Mouse (Mus musculus) layer of hippocampus, adult 9-11 months (tissue): ENCODE measurements around the gene Luc7l3.
A peak's percentile ranks its signal among the peaks of the same experiment; 100 is the strongest.
"Not testable (repeated sequence)": the region's sequence is repeated elsewhere in the genome, so short reads cannot be mapped to it uniquely, and the experiment has no call there.

Experiments
- DNase-seq: peaks from one replicate; pipeline ENCODE4 v3.0.0; 2022

Luc7l3 gene

GRCm38 (mm10) chr11:94290062-94290740, 31.6 kb downstream of the Luc7l3 start:
- DNase-seq = no peak

GRCm38 (mm10) chr11:94287105-94287504, 34.7 kb downstream of the Luc7l3 start:
- no peak for DNase-seq

- DNase-seq = no peak
These were observed 35.8 kb downstream of the Luc7l3 start for GRCm38 (mm10) chr11:94285886-94286574.

DNA sequence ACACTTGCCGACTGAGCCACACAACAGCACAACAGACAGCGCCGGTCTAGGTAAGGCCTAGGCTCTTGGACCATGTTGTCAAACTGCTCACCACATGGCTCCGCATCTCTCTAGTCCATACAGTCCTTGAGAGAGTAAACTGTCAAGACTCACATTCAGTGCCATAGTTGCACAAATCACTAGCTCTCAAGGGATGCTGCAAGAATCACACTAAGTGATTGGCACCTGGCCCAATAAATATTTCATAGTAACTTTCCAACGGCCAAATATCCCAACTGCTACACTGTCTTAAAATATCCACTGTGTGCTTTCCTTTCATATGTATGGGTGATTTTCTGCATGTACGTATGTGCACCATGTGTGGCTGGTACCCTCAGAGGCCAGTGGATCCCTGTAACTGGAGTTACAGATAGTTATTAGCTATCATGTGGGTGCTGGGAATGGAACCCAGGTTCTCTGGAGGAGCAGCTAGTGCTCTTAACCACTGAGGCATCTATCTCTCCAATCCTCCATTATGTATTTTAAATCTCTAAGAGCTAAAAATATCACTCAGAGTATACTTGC, 38.2 kb downstream of the Luc7l3 start:
- DNase-seq = no peak

GRCm38 (mm10) chr11:94282291-94282690, 39.5 kb downstream of the Luc7l3 start:
- no peak for DNase-seq

- DNase-seq = no peak
These were observed 40.3 kb downstream of the Luc7l3 start, which contains the start of gene Gm21885 for GRCm38 (mm10) chr11:94281199-94282181. TSS of gene Gm21885 (plus strand) at chr11:94281873.

- DNase-seq = peak; percentile 90
These were observed 44.9 kb downstream of the Luc7l3 start for GRCm38 (mm10) chr11:94276869-94277337.

GRCm38 (mm10) chr11:94275686-94276085, 46.1 kb downstream of the Luc7l3 start:
- DNase-seq = no peak

GRCm38 (mm10) chr11:94275226-94275625, 46.6 kb downstream of the Luc7l3 start:
- DNase-seq = no peak

- DNase-seq = no peak
These were observed 47.5 kb downstream of the Luc7l3 start for GRCm38 (mm10) chr11:94274206-94274867.

- no peak for DNase-seq
These were observed 48.5 kb downstream of the Luc7l3 start for GRCm38 (mm10) chr11:94272960-94273927.

DNA sequence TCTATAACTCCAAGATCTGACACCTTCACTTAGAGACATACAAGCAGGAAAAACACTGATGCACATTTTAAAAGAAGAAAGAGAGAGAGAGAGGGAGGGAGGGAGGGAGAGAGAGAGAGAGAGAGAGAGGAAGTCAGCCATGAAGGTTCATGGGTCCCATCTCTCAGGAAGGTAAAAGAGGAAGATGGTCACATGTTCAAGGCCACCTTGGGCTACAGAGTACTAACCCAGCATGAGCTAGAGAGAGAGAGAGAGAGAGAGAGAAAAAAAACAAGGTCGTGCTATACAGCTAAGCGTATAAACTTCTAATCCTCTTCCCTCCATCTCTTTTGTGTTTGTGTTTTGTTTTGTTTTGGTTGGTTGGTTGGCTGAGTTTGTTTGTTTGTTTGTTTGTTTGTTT, 50.8 kb downstream of the Luc7l3 start:
- DNase-seq = no peak

DNA sequence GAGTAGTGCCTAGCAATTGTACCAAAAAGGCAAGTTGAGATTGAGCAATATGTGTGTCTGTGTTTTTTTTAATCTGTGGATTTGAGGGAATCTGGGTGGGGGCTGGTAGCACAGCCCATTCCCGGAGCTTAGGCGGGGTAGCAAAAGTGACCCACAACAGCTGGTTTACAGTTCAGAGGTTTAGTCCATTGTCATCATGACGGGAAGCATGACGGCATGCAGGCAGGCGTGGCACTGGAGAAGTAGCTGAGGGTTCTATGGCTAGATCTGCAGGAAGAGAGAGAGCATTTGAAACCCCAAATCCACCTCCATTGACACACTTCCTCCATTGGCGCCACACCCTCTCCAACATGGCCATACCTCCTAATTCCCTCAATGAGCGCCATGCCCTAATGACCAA, 51.9 kb downstream of the Luc7l3 start:
- no peak for DNase-seq

DNA sequence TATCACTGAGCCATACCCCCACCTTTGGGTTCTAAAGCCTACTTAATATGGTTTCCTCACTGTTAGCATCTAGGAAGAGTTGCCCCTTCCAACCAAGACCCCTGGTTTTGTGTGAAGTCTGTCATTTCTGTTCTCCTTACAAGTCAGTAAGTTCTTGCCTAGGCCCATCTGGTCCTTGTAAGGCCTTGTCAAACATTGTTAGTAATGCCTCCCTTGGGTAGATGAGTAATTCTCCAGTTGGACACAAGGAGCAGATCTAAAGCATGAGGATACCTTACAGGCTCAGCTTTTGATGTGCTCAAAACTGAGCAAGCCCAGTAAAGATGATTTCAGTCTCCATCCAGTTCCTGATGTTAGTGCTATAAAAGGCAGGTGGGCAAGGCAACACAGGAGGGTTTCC, 53.0 kb downstream of the Luc7l3 start:
- DNase-seq = no peak

- DNase-seq = not testable (repeated sequence)
These were observed 55.6 kb downstream of the Luc7l3 start for GRCm38 (mm10) chr11:94266155-94266554.

GRCm38 (mm10) chr11:94265134-94265785, 56.5 kb downstream of the Luc7l3 start:
- DNase-seq = no peak

GRCm38 (mm10) chr11:94261585-94262370, 60.0 kb downstream of the Luc7l3 start:
- DNase-seq = no peak

GRCm38 (mm10) chr11:94259814-94260213, 62.0 kb downstream of the Luc7l3 start:
- no peak for DNase-seq

DNA sequence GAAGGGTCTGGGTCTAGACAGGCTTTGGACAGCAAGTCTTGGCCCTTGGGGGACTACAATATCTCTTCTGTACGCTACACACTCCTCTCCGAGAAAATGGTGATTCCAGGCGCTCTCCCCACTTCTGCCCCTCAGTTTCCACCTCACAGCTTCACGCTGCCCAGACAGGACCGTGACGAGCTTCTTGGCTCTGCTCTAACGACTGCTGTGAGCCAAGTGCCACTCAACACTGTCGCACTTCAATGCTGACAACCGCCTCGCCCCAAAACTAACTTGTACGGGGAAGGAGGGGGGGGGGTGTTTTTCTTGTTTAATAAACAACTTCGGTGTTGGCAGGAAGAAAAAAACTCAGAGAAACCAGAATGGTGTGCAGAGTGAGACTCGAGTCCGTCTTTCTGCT, 63.8 kb downstream of the Luc7l3 start:
- DNase-seq = no peak

- DNase-seq = no peak
These were observed 66.1 kb downstream of the Luc7l3 start for GRCm38 (mm10) chr11:94255733-94256132.
